Mouse (Mus musculus): ENCODE measurements around the gene Lpo.

Gene Lpo

GRCm38 (mm10) chr11:87758161-87758911, 69.8 kb downstream of the Lpo start:
- no peak for DNase-seq

GRCm38 (mm10) chr11:87757001-87757954, 70.8 kb downstream of the Lpo start:
- DNase-seq: no peak

All from cerebellum, adult 9-11 months (tissue).